Mouse (Mus musculus): Measurements from ENCODE around the gene Eif3j1. TPM values are rescaled to one million over a fixed set of nuclear protein-coding genes. Genes with fewer than 3 reads are reported as not detected.
"Not testable (repeated sequence)": the region's sequence is repeated elsewhere in the genome, so short reads cannot be mapped to it uniquely, and the experiment has no call there.

The Eif3j1 gene
- 10 to 100 TPM; 17.4 to 18.7 TPM for total RNA-seq (2021)

DNA sequence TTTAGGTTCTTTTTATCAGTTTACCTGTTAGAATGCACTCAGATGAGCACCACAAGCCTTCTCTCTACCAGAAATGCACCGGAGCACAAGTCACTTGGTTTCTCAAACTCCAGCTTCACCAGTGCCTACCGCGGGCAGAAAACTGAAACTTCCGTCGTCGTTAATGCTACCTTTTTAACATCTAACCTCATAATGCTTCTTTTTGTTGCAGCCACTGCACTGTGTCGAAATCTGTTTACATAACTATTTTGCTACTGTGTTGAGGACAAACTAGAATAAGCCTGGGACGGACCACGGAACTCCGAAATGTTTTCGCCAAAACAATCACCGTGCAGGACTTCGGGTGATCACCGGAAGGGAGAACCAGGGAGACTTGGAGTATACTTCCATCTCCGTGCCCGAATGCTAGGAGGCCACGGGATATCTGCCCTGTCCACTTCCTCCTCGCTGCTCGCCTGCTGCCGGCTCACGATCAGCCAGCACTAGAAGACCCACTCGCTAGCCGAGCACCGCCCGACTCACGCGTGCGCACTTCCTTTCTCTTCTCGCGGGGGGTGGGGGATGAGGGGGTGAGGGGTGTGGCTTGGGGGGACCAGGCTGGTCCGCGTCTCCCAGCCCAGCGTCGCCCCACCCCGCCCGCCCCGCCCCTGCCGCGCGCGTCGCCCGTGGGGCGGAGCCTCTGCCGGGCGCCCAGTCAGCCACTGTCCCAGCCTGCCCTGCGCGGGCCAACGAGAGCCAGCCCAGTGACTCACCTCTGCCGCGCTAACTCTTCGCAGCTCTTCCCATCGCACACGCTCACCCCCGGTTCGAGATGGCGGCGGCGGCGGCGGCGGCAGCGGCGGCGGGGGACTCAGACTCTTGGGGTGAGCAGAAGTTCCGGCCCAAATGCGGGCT lies at the start of gene Eif3j1:
TSS of gene Eif3j1 (plus strand) at position 685 of the 894 bp plus-strand sequence.
- intact Hi-C loops (cut with DNase I): no loop called here
- peak; percentile 92 for DNase-seq

- DNase-seq: no peak
- intact Hi-C loops (cut with DNase I): loop anchor here (10.0 kb wide), 1 partner anchor 431 kb away; no protein-coding TSS in a partner anchor
Measured at GRCm38 (mm10) chr2:121995738-121996137, 32.6 kb upstream of the Eif3j1 start.

DNA sequence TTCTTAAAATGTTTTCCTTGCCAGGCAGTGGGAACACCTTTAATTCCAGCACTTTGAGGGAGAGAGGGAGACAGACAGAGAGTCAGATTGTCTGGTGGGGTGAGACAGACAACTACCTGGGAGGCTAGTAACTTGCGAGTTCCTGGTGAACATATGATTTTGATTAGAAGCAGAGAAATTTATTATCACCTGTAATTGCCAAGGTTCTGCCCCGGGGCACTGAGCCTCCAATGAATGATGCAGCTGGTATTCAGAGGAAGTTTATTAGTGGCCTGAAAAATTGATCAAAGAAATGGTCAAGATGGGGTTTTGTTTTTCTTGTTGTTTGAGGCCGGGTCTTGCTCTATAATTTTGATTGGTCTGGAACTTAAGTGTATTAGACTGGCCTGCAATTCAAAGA lies 19.5 kb upstream of the Eif3j1 start:
- no peak for DNase-seq
- intact Hi-C loops (cut with DNase I): no loop called here

- no peak for DNase-seq
- intact Hi-C loops (cut with DNase I): no loop called here
Measured at GRCm38 (mm10) chr2:122011441-122011840, 16.9 kb upstream of the Eif3j1 start.

DNA sequence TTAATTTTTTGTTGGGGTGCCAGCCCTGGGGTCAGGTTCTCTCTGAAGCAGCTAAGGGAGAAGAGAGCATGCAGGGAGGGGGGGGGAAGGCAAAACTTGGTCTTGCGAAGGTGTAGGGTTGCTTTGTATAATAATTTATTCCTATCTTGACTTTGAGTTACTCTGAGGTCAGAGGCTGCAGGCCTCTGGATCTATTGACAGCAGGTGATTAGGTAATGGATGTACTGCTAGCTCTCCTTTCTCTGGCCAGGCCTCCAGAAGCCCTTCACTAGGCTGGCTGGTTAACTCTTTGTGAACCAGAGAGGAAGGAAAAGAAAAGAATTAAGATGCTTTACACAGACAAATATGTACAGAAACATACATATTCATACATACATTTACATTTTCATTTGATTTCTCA lies 9.6 kb upstream of the Eif3j1 start:
- intact Hi-C loops (cut with DNase I): no loop called here
- no peak for DNase-seq

DNA sequence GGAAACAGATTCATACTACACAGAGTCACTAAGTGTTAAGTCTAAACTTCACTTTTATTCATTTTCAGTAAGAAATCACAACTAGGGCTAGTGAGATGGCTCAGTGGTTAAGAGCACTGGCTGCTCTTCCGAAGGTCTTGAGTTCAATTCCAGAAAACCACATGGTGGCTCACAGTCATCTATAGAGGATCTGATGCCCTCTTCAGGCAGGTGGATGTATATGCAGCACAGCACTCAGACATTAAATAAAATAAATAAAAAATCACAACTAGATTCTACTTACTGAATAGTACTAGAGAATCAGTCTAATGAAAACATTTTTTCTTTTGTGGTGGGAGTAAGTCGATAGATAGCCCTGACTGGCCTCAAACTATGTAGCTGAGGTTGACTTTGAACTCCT lies 6.1 kb upstream of the Eif3j1 start:
- no peak for DNase-seq
- intact Hi-C loops (cut with DNase I): no loop called here

GRCm38 (mm10) chr2:122027091-122027490 lies 1.3 kb upstream of the Eif3j1 start:
- DNase-seq; intact Hi-C loops (cut with DNase I): not testable (repeated sequence)

DNA sequence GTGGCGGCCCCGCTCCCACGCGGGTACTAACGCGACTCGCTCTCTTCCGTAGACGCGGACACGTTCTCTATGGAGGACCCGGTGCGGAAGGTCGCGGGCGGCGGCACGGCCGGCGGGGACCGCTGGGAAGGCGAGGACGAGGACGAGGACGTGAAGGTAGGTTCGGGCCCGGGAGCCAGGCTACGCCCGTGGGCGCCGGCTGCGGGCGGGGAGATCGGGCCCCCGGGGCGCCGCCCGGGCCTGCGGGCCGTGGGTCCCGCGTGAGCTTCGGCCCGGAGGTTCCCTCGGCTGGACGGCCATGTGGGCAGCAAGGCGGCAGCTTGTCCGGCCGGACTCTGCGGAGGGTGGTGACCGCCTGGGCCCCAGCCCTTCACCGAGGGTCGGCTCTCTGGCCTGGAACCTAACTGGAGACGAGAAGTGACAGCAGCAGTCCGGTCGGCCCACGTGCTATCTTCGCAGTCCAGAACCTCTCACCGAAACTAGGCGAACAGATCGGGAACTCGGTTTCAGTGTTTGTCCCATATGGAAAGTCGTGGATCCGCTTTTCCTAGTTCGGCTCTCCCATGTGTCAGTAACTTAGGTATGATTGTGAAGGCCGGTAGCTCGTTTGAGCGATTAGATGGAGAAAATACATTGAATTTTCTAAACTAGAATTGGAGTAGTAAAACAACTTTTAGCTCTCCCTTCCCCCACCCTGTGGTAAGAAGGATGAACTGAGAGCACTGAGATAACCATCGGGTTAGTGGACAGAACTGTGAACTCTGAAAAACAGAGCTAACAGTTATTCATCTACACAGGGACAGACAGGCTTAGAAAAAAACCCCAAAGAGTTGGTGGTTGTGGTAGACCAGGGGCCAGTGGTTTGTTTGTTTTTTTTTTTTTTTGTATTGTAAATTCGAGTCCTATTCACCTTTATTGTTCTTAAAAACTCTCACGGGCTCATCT lies 682 bp downstream of the Eif3j1 start:
- DNase-seq: peak; percentile 29
- intact Hi-C loops (cut with DNase I): no loop called here

- no peak for DNase-seq
- intact Hi-C loops (cut with DNase I): no loop called here
Measured at GRCm38 (mm10) chr2:122031970-122032369, 3.6 kb downstream of the Eif3j1 start.

DNA sequence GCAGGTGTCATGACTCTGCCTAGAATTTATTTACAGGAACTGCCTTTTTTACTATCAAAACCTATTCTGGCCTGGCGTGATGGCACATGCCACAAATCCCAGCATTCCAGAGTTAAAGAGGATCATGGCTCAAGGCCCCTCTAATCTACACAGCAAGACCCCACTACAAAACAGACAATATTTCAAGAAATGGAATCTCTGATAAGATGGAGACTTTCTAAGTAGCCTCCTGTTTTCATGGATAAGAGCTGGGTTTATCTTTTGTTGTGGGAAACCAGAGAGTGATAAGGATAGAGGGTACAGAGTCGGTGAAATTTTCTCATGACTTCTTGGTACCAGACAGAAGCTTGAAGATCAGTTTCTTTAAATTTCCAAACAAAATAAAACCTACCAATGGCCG lies 7.7 kb downstream of the Eif3j1 start:
- DNase-seq: no peak
- intact Hi-C loops (cut with DNase I): no loop called here

- no peak for DNase-seq
- intact Hi-C loops (cut with DNase I): no loop called here
Measured at GRCm38 (mm10) chr2:122043926-122044325, 15.6 kb downstream of the Eif3j1 start.

GRCm38 (mm10) chr2:122059365-122060115 lies 31.2 kb downstream of the Eif3j1 start:
- peak; percentile 19 for DNase-seq
- intact Hi-C loops (cut with DNase I): no loop called here

DNA sequence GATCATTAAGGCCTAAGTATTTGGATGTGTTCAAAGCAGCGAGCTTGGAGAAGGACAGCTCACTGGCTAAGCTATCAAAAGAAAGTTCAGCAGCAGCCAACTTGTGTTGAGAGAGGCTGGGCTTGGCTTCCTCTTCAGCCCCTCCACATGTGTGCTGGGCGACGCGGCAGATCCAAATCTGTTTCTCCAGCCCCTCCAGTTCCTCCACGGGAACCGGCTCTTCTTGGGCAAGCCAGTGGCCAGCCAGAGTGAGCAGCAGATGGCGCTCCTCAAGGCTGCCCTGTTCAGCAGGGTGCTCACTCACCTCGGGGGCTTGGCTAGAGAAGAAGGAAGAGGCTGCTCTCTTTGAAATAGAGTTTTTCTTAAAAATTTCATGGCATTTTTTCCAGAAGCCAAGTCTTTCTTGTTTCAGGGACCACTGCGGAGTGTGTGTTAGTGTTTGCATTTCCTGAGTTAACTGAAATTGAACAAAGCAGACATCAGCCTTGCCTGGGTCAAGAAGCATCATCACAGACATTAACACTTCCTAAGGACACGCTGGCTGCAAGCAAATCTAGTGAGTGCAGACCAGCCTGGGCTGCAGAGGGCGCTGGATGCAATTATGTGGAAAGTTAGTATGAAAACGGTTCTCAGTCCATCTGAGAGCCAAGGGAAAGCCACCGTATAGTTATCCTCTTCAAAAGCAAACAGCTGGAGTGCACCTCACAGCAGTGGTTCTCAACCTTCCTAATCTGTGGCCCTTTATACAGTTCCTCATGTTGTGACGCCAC lies 37.0 kb downstream of the Eif3j1 start:
- intact Hi-C loops (cut with DNase I): no loop called here
- DNase-seq: peak; percentile 62

GRCm38 (mm10) chr2:122066241-122066640 lies 37.9 kb downstream of the Eif3j1 start:
- no peak for DNase-seq
- intact Hi-C loops (cut with DNase I): no loop called here

GRCm38 (mm10) chr2:122069144-122069912 lies 41.0 kb downstream of the Eif3j1 start:
- intact Hi-C loops (cut with DNase I): no loop called here
- DNase-seq: no peak

DNA sequence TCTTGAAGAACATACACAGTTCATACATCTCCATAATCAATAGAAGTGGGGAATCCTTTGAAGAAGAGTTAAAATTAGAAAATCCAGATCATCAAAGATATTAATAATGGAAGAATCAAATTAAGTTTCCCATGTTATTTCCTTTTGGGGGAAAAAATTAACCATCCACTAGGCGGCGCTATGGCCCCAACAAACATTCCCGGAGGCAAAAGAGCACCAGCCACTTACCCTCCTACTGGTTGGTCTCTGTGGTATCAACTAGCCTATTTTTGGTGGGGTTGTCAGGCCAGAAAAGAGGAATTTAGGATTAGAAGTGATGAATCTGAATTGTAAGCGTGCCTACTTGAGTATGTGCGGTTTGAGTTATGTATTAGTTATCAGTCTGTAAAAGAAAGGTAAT lies 41.6 kb downstream of the Eif3j1 start:
- peak; percentile 43 for DNase-seq
- intact Hi-C loops (cut with DNase I): loop anchor here (5.0 kb wide), 1 partner anchor 92 kb away; the partner anchor contains the start of gene Trim69

GRCm38 (mm10) chr2:122081728-122082456 lies 53.5 kb downstream of the Eif3j1 start:
- intact Hi-C loops (cut with DNase I): no loop called here
- peak; percentile 43 for DNase-seq

DNA sequence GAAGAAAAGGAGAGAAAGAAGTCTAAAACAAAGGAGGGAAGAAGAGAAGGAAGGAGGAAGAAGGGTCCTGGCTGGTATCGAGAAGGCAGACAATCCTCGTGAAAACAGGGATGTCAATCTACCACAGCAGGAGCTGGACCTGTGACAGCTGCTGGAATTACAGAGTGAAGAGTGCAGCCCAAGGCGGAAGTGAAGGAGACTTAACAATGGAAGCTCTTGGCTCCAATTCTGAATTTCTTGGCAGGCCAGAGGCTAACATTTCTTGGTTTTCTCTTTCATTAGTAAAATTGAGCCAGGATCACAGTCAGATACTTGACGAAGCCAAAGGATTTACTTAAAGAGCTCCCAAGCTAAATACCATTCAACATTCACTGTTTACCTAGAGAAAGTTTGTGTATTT lies 58.1 kb downstream of the Eif3j1 start:
- DNase-seq: peak; percentile 62
- intact Hi-C loops (cut with DNase I): no loop called here

All from left cerebral cortex, postnatal 4 days (tissue).